Mouse (Mus musculus): ENCODE measurements around the gene Smc1b.

DNA sequence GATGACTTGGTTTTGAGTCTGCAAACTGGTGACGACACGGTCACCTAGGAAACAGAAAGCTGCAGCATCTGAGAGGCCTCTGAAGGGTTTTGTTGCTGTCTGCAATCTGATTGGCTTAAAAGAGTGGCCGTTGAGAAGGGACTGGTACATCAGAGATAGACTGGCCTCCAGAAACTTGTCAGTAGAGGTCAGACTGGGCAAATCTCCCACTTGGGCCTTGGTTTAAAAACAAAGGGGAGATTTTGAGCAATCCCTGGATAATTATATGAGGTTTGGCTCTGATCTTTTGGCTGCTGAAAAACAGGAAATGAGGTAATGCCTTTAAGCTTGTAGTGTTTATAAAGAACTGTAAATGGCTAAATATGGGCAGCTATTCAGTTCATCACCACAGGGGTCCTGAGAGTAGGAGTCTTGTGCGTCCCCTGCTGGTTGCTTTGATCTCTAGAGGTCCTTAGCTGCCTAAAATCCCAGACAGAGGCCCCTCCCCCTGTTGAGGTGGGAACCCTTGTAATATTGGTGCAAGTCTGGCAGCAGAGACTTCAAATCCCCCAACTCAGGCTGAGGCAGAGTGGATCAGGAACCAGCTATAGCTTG is 89.3 kb downstream of the Smc1b start:
- TF ChIP-seq CTCF (IDR thresholded peaks at IDR 0.05; ENCODE audit: extremely low read depth, insufficient read depth, low read length) (peak; percentile 57), POLR2A (IDR thresholded peaks at IDR 0.05; ENCODE audit: extremely low read depth, insufficient read depth, low read length) (no peak)
